Mouse (Mus musculus): Measurements from ENCODE around the gene Hcn2.

Gene Hcn2

DNA sequence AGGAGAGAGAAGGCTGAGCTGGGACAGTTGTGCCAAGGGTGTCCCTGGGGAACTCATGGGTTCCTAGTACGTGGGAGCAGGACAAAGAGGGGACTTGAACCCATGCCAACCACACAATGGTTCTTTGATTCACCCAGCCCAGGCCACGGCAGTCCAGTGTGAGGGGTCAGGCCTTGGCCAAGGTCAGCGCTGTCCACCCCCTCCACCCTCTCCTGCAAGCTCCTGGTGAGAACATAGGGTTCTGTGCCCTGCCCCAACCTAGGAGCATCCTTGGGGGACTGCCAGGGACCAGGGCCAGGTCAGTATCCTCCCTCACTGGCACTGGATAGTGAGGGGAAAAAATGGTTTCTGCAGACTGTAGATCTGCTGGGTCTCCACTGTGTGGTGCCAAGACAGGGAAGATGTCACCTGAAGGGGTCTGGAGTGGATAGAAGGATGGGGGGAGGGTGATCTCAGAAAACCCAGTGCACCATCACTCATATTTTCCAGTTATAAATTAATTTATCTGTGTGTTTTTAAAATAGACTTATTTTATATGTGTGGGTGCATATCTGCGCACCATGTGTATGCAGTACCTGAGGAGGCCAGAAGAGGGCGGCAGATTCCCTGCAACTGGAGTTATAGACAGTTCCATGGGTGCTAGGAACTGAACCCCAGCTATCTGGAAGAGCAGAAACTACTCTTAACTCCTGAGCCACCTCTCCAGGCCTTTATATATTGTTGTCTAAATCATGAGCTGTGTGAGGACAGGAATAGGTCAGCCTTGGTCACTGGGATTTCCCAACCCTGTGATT lies 58.2 kb downstream of the Hcn2 start:
- DNase-seq (ENCODE audit: low spot score) = peak; percentile 86

DNA sequence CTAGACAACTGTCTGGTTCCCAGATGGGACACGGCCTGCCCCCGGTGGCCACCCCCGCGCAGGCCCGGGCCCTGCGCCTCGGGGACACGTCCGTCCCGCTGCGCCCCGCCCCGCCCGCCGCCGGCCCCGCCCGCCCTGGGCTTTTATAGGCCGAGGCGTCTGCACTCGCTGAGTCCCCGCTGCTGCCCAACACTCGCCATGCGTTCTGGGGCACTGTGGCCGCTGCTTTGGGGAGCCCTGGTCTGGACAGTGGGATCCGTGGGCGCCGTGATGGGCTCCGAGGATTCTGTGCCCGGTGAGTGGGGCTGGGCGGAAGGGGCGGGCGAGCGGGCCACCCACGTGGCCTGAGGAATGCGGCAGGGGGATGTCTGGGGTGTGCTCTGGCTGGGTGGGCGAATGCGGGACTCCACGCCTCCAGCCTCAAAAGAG lies 60.7 kb downstream of the Hcn2 start, which contains the start of gene Fstl3:
Gene Fstl3, plus strand, starts transcription at position 170 of the 429 bp plus-strand sequence.
- peak; percentile 71 for DNase-seq (ENCODE audit: low spot score)

DNA sequence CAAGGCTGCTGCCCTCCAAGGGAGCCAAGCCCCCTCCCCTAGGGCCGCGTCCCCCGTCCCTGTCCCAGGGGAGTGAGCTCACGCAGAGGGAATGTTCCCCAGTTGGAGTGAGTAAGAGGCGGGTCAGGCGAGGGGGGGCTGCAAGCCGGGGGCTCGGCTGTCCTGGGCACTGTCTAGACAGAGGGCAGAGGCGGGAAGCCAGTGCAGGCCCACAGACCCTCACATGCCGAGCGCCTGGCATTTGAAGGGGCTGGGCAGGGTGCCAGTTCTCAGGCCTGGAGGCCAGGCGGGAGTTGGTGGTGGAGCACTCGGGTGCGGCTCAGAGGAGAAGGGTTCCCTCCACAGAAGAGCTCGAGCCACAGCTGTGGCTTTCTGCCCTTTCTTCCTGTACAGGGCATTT lies 61.6 kb downstream of the Hcn2 start:
- peak; percentile 83 for DNase-seq (ENCODE audit: low spot score)

DNA sequence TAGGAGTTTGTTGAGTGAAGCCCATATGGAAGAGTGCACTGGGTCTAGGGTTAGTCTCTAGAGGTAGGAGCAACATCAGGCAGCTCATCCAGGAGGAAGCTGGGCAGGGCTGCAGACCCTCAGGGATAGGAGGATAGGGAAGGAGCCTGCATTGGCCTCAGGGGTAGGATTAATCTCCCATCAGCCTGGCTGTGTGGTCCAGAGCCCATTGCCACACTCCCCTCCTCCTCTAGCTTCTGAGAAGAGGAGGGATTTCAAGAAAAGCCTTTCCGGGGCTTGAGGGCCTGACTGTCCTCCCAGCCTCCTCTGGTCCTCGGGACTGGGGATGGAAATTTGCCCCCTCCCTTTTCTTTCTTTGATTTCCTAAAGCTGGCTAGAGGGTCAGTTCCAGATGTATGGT lies 62.8 kb downstream of the Hcn2 start:
- no peak for DNase-seq (ENCODE audit: low spot score)

DNA sequence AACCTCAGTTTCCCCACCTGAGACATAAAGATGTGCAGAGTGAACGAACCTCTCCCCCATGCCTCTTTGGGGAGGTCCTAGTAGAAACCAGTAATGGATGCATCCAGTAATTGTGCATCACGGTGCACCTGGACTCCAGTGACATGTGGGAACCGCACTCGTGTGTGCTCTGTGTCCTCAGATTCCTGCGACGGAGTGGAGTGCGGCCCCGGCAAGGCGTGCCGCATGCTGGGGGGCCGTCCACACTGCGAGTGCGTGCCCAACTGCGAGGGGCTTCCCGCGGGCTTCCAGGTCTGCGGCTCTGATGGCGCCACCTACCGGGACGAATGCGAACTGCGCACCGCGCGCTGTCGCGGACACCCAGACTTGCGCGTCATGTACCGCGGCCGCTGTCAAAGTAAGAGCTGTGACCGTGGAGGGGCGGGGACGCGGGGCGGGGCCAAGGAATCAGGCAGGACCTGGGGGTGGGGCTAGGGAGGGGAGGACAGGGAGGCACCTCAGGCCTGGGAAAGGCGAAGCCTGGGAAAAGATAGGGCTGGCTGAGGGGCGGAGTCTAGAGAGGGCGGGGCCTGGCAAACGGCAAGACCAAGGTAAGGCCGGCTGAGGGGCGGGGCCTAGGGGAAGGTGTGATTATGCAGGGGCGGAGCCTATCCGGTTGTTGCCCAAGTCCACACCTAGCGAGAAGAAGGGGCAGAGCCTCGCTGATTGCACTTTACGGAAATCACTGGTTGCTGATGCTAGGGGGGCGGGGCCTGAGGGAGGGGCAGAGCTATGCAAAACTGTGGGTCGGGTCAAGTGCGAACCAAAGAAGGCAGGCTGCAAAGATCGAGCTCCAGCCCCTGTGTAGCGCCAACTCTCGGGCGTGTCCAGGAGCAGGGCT lies 63.6 kb downstream of the Hcn2 start:
- peak; percentile 99 for DNase-seq (ENCODE audit: low spot score)

DNA sequence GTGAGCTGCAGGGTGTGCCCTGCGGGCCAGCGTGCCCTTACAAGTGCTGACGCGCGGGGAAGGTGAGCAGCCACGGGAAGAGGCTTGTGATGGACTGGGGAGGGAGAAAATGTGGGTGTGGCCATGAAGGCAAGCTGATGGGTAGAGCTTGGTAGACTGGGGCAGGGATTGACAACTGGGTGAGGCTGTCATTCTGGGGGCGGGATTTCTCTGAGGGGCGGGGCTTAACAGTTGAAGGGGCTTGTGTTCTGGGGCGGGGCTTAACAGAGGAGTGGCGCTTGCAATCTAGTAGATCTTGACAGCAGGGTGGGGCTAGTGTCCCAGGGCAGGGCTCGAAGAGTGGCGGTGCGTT lies 64.2 kb downstream of the Hcn2 start:
- peak; percentile 80 for DNase-seq (ENCODE audit: low spot score)

DNA sequence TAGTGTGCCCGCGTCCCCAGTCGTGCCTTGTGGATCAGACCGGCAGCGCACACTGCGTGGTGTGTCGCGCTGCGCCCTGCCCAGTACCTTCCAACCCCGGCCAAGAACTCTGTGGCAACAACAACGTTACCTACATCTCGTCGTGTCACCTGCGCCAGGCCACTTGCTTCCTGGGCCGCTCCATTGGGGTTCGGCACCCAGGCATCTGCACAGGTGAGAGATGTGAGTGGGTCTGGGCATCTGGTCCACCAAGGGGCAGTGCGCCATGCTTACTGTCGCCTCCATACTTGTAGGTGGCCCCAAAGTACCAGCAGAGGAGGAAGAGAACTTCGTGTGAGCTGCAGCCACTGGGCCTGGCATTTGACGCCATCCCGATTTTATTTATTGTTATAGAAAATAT lies 64.7 kb downstream of the Hcn2 start:
- DNase-seq (ENCODE audit: low spot score) = no peak

DNA sequence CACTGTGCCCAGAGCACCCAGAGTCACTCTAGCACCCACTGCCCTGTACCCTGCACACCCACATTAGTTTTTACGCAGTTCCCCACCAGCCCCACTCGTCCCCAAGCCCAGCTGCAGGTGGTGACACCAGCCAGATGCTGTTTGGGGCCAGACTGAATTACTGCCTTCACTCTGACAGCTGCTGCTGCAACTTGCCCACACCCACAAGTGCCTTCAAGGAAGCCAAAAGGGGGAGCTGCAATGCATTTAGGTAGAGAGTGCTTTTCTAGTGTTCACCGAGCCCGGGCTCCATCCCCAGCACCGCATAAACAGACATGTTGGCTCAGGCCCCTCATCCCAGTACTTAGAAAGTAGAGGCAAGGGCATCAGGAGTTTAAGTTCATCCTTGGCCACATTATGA lies 65.5 kb downstream of the Hcn2 start:
- DNase-seq (ENCODE audit: low spot score) = no peak

DNA sequence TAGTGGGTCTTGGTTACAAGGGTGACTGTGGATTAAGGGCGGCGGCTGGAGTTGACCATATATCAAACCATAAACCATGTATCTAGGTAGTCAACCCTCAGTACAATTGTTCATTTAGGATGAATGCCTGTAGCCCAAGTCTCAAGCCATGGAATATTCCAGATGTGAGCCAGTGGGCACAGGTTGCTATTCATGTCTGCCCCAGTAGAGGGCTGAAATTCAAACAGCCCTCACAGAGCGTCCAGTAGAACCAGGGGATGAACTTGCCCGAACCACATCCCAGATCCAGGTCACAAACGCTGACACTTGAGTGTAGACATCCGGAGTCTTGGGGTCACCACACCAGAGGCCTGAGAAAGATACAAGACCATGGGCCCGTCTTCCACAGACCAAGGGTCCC lies 66.6 kb downstream of the Hcn2 start:
- DNase-seq (ENCODE audit: low spot score) = no peak

DNA sequence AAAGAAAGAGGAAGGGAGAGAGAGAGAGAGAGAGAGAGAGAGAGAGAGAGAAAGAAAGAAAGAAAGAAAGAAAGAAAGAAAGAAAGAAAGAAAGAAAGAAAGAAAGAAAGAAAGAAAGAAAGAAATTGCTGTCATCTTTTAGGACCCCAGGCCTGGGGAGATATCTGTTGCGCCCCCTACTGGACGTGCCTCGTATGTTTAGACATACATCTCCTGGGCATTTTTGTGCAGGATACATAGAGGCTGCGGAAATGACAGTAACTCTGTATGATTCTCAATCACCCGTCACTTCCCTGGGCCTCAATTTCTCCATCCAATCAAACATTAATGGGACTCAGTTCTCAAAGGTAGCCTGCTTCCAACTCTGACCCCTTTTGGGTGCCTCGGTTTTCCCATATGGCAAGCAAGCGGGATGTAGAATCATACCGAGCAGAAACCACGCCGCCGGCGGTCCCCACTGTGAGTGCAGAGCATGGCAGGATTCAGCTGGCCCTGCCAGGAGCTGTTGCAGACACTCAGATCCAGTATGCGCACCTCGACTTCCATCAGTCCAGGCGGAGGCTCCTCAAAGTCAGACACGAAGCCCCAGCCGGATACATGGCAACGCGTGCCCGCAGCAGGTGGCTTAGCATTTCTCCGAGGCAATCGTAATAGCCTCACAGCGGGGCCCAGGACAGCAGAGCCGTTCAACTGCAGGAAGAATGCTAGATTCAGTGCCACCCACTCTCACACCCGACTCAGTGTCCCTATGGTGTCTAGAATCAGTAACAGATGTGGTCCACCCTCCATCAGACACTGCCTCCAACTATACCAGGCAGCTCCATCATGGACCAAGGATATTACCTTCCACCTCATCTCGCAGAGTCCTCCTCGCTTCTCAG lies 67.7 kb downstream of the Hcn2 start:
- peak; percentile 75 for DNase-seq (ENCODE audit: low spot score)
